ENCODE assay signal across 9 mouse cellular contexts in the genomic region with DNA sequence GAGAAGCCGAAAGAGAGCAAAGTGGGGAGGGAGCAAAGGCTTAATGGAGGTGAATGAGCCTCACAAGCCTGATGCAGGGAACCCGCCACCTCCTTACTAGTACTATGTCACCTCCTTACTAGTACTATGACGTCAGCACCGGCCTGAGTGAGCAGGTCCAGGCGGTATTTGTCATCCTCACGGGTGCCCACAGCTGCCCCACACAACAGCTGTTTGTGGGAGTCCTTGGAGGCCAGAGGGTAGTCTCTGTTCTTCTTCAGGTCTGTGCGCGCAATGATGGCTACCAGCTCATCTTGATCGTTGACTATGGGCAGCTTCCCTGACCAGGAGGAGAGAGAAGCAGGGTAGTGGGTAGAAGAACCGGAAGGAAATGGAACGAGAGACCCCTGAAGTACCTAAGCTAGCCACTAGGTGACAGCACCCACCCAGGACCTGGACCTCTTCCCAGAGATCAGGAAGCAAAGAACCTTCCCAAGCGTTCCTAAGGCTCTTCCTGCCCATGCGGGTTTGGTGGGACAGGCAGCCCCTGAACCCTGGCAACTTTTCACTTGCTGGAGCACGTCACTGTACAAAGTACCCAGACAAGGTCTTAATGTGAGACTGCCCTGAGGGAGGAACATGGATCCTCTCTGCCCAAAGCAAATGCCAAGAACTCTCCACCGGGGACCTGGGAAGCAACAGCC. TPM values are rescaled to one million over a fixed set of nuclear protein-coding genes. Genes with fewer than 3 reads are reported as not detected.
DNase-seq lines count a peak whose midpoint lies in the region; ATAC-seq and TF ChIP-seq lines count a peak whose summit lies in the region.
"Had no signal": no experiment of that assay in that cellular context is flagged by ENCODE, and none has a peak within 500 bp of the region (broad histone marks: within the 10 kb centered on the region; RNA-seq: fewer than 3 reads in every experiment).

No protein-coding gene starts in this region.

- H3ac ChIP-seq in myocyte (ENCODE audit: control insufficient read depth, insufficient read length) = no peak overlapping the region

- DNase-seq in left cerebral cortex, postnatal 4 days = peak; percentile 67
- DNase-seq in left cerebral cortex, adult 18-20 months (ENCODE audit: low spot score in 2 of 2) = no peak
- peak; percentile 38 for DNase-seq in Patski (ENCODE audit: low read depth, low spot score)
- peak; percentile 68 for DNase-seq in embryonic facial prominence, embryonic 10.5 days (ENCODE audit: low spot score)
- peak; percentile 66 for DNase-seq in hindbrain, embryonic 10.5 days (ENCODE audit: low spot score)
- DNase-seq in limb, embryonic 14.5 days (ENCODE audit: low spot score) = peak; percentile 59
- DNase-seq in urinary bladder, adult 2 months (ENCODE audit: low spot score) = no peak

- 61% methylated on average over 15 of the region's 15 CpGs for WGBS in embryonic facial prominence, embryonic 10.5 days
- WGBS in hindbrain, embryonic 10.5 days = 63% methylated on average over 15 of the region's 15 CpGs
- WGBS in limb, embryonic 14.5 days = 60% methylated on average over 15 of the region's 15 CpGs

- H3K4me2 ChIP-seq in limb, embryonic 14.5 days (replicated peaks; ENCODE audit: low read depth, low read length, severe bottlenecking) = no peak overlapping the region
- peak overlapping the region; percentile 36 for H3K4me2 ChIP-seq in myocyte (ENCODE audit: low read depth)

- peaks cover 65% of the 10 kb centered on the region for H3K36me3 ChIP-seq in embryonic facial prominence, embryonic 10.5 days (replicated peaks)
- H3K36me3 ChIP-seq in hindbrain, embryonic 10.5 days = peaks cover 48% of the 10 kb centered on the region
- peaks cover 44% of the 10 kb centered on the region for H3K36me3 ChIP-seq in limb, embryonic 14.5 days (ENCODE audit: control insufficient read depth, insufficient read depth, low read length)
- H3K36me3 ChIP-seq in myocyte (ENCODE audit: control insufficient read depth, insufficient read depth) = peaks cover 7% of the 10 kb centered on the region

- TF ChIP-seq POLR2A in limb, embryonic 14.5 days (IDR thresholded peaks at IDR 0.05; ENCODE audit: borderline replicate concordance, extremely low read depth, insufficient read depth, insufficient read length) = 0 out of 2 replicates have a peak, but pooled peaks have one; percentile 18
- TF ChIP-seq POLR2A in myocyte (IDR thresholded peaks at IDR 0.05; ENCODE audit: insufficient read length, low read depth) = no peak

- intact Hi-C loops in left cerebral cortex, postnatal 4 days (cut with DNase I) = loop anchor here (5.0 kb wide), 1 partner anchor 72 kb away; the partner anchor contains the start of gene Fam71f2

- H3K79me2 ChIP-seq in myocyte (ENCODE audit: control insufficient read depth, insufficient read depth) = no peaks in the 10 kb centered on the region

- no peak overlapping the region for H3K4me3 ChIP-seq in embryonic facial prominence, embryonic 10.5 days
- no peak overlapping the region for H3K4me3 ChIP-seq in hindbrain, embryonic 10.5 days
- H3K4me3 ChIP-seq in limb, embryonic 14.5 days (replicated peaks; ENCODE audit: low read length) = no peak overlapping the region
- no peak overlapping the region for H3K4me3 ChIP-seq in myocyte

- H3K4me1 ChIP-seq in embryonic facial prominence, embryonic 10.5 days = peaks cover under 1% of the 10 kb centered on the region; the same call in 1 of the 2 replicates
- H3K4me1 ChIP-seq in hindbrain, embryonic 10.5 days (replicated peaks) = peaks cover 4% of the 10 kb centered on the region; the same call in 1 of the 2 replicates
- H3K4me1 ChIP-seq in limb, embryonic 14.5 days (ENCODE audit: control insufficient read depth, insufficient read depth, low read length) = 0 out of 2 replicates have a peak, but pooled peaks cover 2% of the 10 kb centered on the region

- in situ Hi-C loops in Patski (cut with MboI; ENCODE audit: low pct_unique_long_range_greater_than_20kb) = loop anchor here (5.0 kb wide), 3 partner anchors 37 to 72 kb away; partner anchors contain the start of genes Fam71f2 and Rbm28

- CTCF ChIA-PET in Patski (lab: Charles Lee) = interaction anchor here (0.9 to 3.6 kb wide), 7 partner anchors 23 to 74 kb away, joined by 3 to 22 read pairs (median 4); partner anchors contain the start of genes Fam71f2 and Rbm28

- H3K27me3 ChIP-seq in Patski = no peaks in the 10 kb centered on the region
- peaks cover 10% of the 10 kb centered on the region for H3K27me3 ChIP-seq in embryonic facial prominence, embryonic 10.5 days (replicated peaks; ENCODE audit: low read depth, poor library complexity, severe bottlenecking)
- peaks cover 8% of the 10 kb centered on the region for H3K27me3 ChIP-seq in hindbrain, embryonic 10.5 days (ENCODE audit: insufficient read depth, poor library complexity, severe bottlenecking)
- no peaks in the 10 kb centered on the region for H3K27me3 ChIP-seq in limb, embryonic 14.5 days (ENCODE audit: control insufficient read depth, insufficient read depth, low read length)
- no peaks in the 10 kb centered on the region for H3K27me3 ChIP-seq in myocyte (ENCODE audit: control insufficient read depth, insufficient read depth, insufficient read length)

- no peak overlapping the region for H3K9ac ChIP-seq in limb, embryonic 14.5 days (ENCODE audit: low read depth, low read length, severe bottlenecking)

- no peaks in the 10 kb centered on the region for H3K9me3 ChIP-seq in embryonic facial prominence, embryonic 10.5 days
- no peaks in the 10 kb centered on the region for H3K9me3 ChIP-seq in hindbrain, embryonic 10.5 days
- no peaks in the 10 kb centered on the region for H3K9me3 ChIP-seq in limb, embryonic 14.5 days (ENCODE audit: control insufficient read depth, low read length)

- no peak overlapping the region for H3K27ac ChIP-seq in embryonic facial prominence, embryonic 10.5 days (replicated peaks)
- H3K27ac ChIP-seq in hindbrain, embryonic 10.5 days = no peak overlapping the region
- no peak overlapping the region for H3K27ac ChIP-seq in limb, embryonic 14.5 days (replicated peaks; ENCODE audit: low read depth, low read length)

- no peak for TF ChIP-seq CTCF in Patski (IDR thresholded peaks at IDR 0.05)

- POLR2A ChIA-PET in Patski (lab: Charles Lee) = no interaction called here

- ATAC-seq in Patski = peak; percentile 25
- ATAC-seq in limb, embryonic 14.5 days (ENCODE audit: low FRiP score, low read depth) = no peak

TF ChIP-seq in myocyte, 11 proteins besides CTCF, POLR2A, EP300 and RAD21:
- TF ChIP-seq POLR2AphosphoS2 (IDR thresholded peaks at IDR 0.05; ENCODE audit: insufficient read length, low read depth) (no peak), E2F4 (IDR thresholded peaks at IDR 0.05; ENCODE audit: insufficient read depth) (no peak), TCF12 (IDR thresholded peaks at IDR 0.05; ENCODE audit: insufficient read depth, poor library complexity, severe bottlenecking) (peak; percentile 49), MAX (IDR thresholded peaks at IDR 0.05; ENCODE audit: low read depth) (no peak), TCF3 (IDR thresholded peaks at IDR 0.05; ENCODE audit: insufficient read length, low read depth) (peak; percentile 55), MYOG (IDR thresholded peaks at IDR 0.05; ENCODE audit: control insufficient read depth in 1 of 3, insufficient read depth in 1 of 3, insufficient read length in 2 of 3, low read depth in 2 of 3) (peak; percentile 87 to 96 (median 90)), SRF (IDR thresholded peaks at IDR 0.05; ENCODE audit: control insufficient read depth, insufficient read length, low read depth) (no peak), CEBPB (IDR thresholded peaks at IDR 0.05; ENCODE audit: insufficient read depth, poor library complexity, severe bottlenecking) (no peak), USF1 (IDR thresholded peaks at IDR 0.05; ENCODE audit: low read depth) (no peak), MYOD1 (IDR thresholded peaks at IDR 0.05; ENCODE audit: control insufficient read depth in 1 of 3, insufficient read length in 2 of 3, low read depth in 2 of 3) (peak in 2 of 3 experiments; percentile 90 to 96)

RNA-seq across cellular contexts. Expression of gene Impdh1, which starts 11.1 kb away (rescaled TPM):
- total RNA-seq in left cerebral cortex, postnatal 4 days (2021) = 10 to 100 TPM; 92.7 to 96.6 TPM
- 10 to 100 TPM; 56.7 to 58.6 TPM for total RNA-seq in left cerebral cortex, adult 18-20 months (2021)
- 28.2 TPM for polyA plus RNA-seq in Patski (2021)
- 44.7 and 50.2 TPM in 2 replicates for polyA plus RNA-seq in embryonic facial prominence, embryonic 10.5 days (2016; fragmentation: Nextera tagmentation; extraction: Ambion mirVana)
- 40.5 and 48.4 TPM in 2 replicates for polyA plus RNA-seq in hindbrain, embryonic 10.5 days (2016; fragmentation: Nextera tagmentation; extraction: Ambion mirVana)
- polyA plus RNA-seq in limb, embryonic 14.5 days (2012; rRNA removed) = 42.1 and 53.1 TPM in 2 replicates
- 46.6 and 49.2 TPM in 2 replicates for polyA plus RNA-seq in limb, embryonic 14.5 days (2014; fragmentation: Nextera tagmentation; extraction: Ambion mirVana)
- 78.6 TPM for polyA plus RNA-seq in myocyte (2012; fragmentation: generic; extraction: Trizol)
- 29.6 and 33.9 TPM in 2 replicates for polyA plus RNA-seq in urinary bladder, adult 2 months (2012; rRNA removed)

RNA-seq across cellular contexts. Expression of gene Prrt4, which starts 25.7 kb away (rescaled TPM):
- total RNA-seq in left cerebral cortex, postnatal 4 days (2021) = 10 to 100 TPM; 15.1 to 19.1 TPM
- total RNA-seq in left cerebral cortex, adult 18-20 months (2021) = 1 to 10 TPM; 3.0 to 3.5 TPM
- polyA plus RNA-seq in Patski (2021) (0.06 TPM), myocyte (2012; fragmentation: generic; extraction: Trizol) (0.37 TPM)
- polyA plus RNA-seq in embryonic facial prominence, embryonic 10.5 days (2016; fragmentation: Nextera tagmentation; extraction: Ambion mirVana) = 1.9 and 2.0 TPM in 2 replicates
- 1.1 and 1.6 TPM in 2 replicates for polyA plus RNA-seq in hindbrain, embryonic 10.5 days (2016; fragmentation: Nextera tagmentation; extraction: Ambion mirVana)
- polyA plus RNA-seq in limb, embryonic 14.5 days (2012; rRNA removed) = 1.2 and 1.8 TPM in 2 replicates
- polyA plus RNA-seq in limb, embryonic 14.5 days (2014; fragmentation: Nextera tagmentation; extraction: Ambion mirVana) = 0.92 and 1.1 TPM in 2 replicates
- 0.41 and 0.52 TPM in 2 replicates for polyA plus RNA-seq in urinary bladder, adult 2 months (2012; rRNA removed)
- total RNA-seq: neutrophil, adult 5-6 weeks had no signal

RNA-seq across cellular contexts. Expression of gene Rbm28, which starts 40.3 kb away (rescaled TPM):
- total RNA-seq in left cerebral cortex, postnatal 4 days (2021) = 10 to 100 TPM; 44.5 to 51.7 TPM
- total RNA-seq in left cerebral cortex, adult 18-20 months (2021) = 10 to 100 TPM; 40.2 to 44.1 TPM
- polyA plus RNA-seq in Patski (2021) (50.0 TPM), myocyte (2012; fragmentation: generic; extraction: Trizol) (16.2 TPM)
- 53.9 and 60.6 TPM in 2 replicates for polyA plus RNA-seq in embryonic facial prominence, embryonic 10.5 days (2016; fragmentation: Nextera tagmentation; extraction: Ambion mirVana)
- 39.3 and 48.9 TPM in 2 replicates for polyA plus RNA-seq in hindbrain, embryonic 10.5 days (2016; fragmentation: Nextera tagmentation; extraction: Ambion mirVana)
- 45.9 and 59.8 TPM in 2 replicates for polyA plus RNA-seq in limb, embryonic 14.5 days (2012; rRNA removed)
- 35.7 and 47.7 TPM in 2 replicates for polyA plus RNA-seq in limb, embryonic 14.5 days (2014; fragmentation: Nextera tagmentation; extraction: Ambion mirVana)
- 30.5 and 37.1 TPM in 2 replicates for polyA plus RNA-seq in urinary bladder, adult 2 months (2012; rRNA removed)

Comparison
In these comparisons a context has a peak if more than half of its experiments do, and no peak if none do; other contexts are left out.
1. DNase-seq: peak in left cerebral cortex, postnatal 4 days (single experiment), Patski (single experiment), embryonic facial prominence, embryonic 10.5 days (single experiment), hindbrain, embryonic 10.5 days (single experiment) and limb, embryonic 14.5 days (single experiment); none in left cerebral cortex, adult 18-20 months (0 of 2) and urinary bladder, adult 2 months (single experiment).